Mouse (Mus musculus) subcutaneous adipose tissue, adult 2 months (tissue): Measurements from ENCODE around the gene Hnrnpd. TPM values are rescaled to one million over a fixed set of nuclear protein-coding genes. Genes with fewer than 3 reads are reported as not detected.

Experiments
- polyA plus RNA-seq: library from polyadenylated mRNA; depleted of rRNA; stranded (reverse); fragments of >200 nt; gene quantifications from 2 replicates; pipeline ENCODE4 v1.2.3, GENCODE M21; 2012; ENCODE audit warnings: low replicate concordance; rRNA removed

Hnrnpd gene
- polyA plus RNA-seq: 7.6 and 24.9 TPM in 2 replicates

GRCm38 (mm10) chr5:99978699-99979442 is at the start of gene Hnrnpd, which contains the start of gene 4930524J08Rik:
Hnrnpd (minus strand) TSS chr5:99978938.
4930524J08Rik (plus strand) TSS chr5:99979061.

GRCm38 (mm10) chr5:99906181-99906956 is 72.4 kb downstream of the Hnrnpd start, which contains the start of gene Vamp9:
Vamp9 (plus strand) TSS chr5:99906254.

Other genes with a start within 250 kb of the Hnrnpd start
- 1.7 and 4.9 TPM in 2 replicates for gene Rasgef1b, start 249.9 kb downstream of the Hnrnpd start, polyA plus RNA-seq
- 0.46 TPM in 1 of 2 replicates, not detected in the other for gene Vamp9, start 72.7 kb downstream of the Hnrnpd start, polyA plus RNA-seq
- gene 4930524J08Rik, start 123 bp upstream of the Hnrnpd start, polyA plus RNA-seq: 0.80 and 2.6 TPM in 2 replicates
- gene Hnrnpdl, start 60.7 kb upstream of the Hnrnpd start, polyA plus RNA-seq: 41.5 and 93.7 TPM in 2 replicates
- 22.3 and 33.9 TPM in 2 replicates for gene Enoph1, start 61.0 kb upstream of the Hnrnpd start, polyA plus RNA-seq
- gene Tmem150c, start 180.9 kb upstream of the Hnrnpd start, polyA plus RNA-seq: 0.04 and 0.28 TPM in 2 replicates